Mouse (Mus musculus): ENCODE data around the gene Pex14. TPM values are rescaled to one million over a fixed set of nuclear protein-coding genes. Genes with fewer than 3 reads are reported as not detected.

The Pex14 gene
- polyA plus RNA-seq, 1 experiment, result 12.4 TPM

DNA sequence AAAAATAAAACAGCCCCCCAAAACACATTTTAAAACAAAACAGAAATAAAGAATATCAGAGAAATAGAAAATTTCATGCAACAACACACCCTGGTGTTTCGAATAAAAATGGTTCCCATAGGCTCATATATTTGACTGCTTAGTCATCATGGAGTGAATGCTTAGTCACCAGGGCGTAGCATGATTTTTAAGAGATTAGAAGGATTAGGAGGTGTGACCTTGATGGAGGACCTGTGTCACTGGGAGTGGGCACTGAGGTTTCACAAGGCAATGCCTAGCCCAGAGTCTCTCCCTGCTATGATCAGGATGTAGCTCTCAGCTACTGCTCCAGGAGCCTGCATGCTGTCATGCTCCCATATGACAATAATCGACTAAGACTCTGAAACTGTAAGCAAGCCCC lies 93.6 kb downstream of the Pex14 start:
- Histone ChIP-seq H3K4me1 (ENCODE audit: control insufficient read depth, insufficient read depth, low read length) (no peaks in the 10 kb centered on the region), H3K4me3 (replicated peaks; ENCODE audit: control insufficient read depth, low read depth, low read length) (no peak overlapping the region), H3K27ac (ENCODE audit: control insufficient read depth, insufficient read depth, low read depth, low read length, poor library complexity) (no peak overlapping the region)
- whole genome bisulfite sequencing, result 85% methylated on average over 3 of the region's 3 CpGs
- TF ChIP-seq POLR2A (IDR thresholded peaks at IDR 0.05; ENCODE audit: borderline replicate concordance, control insufficient read depth, low read depth, low read length) (no peak), CTCF (IDR thresholded peaks at IDR 0.05; ENCODE audit: control insufficient read depth, insufficient read depth, low read length) (no peak)

DNA sequence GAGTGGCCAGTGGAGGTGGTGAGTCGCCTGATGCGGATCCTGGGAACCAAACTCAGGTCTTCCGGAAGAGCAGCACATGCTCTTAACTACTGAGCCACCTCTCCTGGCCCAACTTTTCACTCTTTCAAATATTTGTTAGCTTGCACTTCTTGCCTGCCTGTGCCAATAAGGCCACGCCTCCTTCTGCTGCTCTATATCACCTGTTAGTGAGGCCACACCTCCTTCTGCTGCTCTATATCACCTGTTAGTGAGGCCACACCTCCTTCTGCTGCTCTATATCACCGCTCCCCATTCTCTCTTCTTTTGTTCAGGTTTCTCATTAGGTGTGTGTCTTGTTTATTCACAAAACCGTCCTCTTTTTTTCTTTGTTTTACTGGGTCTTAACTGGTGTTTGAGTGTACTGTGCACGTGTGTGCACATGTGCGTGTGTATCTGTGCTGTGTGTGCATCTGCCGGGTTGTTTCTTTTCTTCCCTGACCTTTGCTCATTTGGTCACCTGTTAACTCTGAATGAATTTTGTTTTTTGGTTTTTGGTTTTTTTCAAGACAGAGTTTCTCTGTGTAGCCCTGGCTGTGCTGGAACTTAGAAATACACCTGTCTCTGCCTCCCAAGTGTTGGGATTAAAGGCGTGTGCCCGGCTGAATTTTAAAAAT lies 97.1 kb downstream of the Pex14 start:
- 87% methylated on average over 11 of the region's 11 CpGs for WGBS
- H3K4me3 ChIP-seq (replicated peaks; ENCODE audit: control insufficient read depth, low read depth, low read length), result no peak overlapping the region
- no peak overlapping the region for H3K27ac ChIP-seq (ENCODE audit: control insufficient read depth, insufficient read depth, low read depth, low read length, poor library complexity)
- no peaks in the 10 kb centered on the region for H3K4me1 ChIP-seq (ENCODE audit: control insufficient read depth, insufficient read depth, low read length)
- no peak for TF ChIP-seq CTCF (IDR thresholded peaks at IDR 0.05; ENCODE audit: control insufficient read depth, insufficient read depth, low read length)
- TF ChIP-seq POLR2A (IDR thresholded peaks at IDR 0.05; ENCODE audit: borderline replicate concordance, control insufficient read depth, low read depth, low read length), result no peak

DNA sequence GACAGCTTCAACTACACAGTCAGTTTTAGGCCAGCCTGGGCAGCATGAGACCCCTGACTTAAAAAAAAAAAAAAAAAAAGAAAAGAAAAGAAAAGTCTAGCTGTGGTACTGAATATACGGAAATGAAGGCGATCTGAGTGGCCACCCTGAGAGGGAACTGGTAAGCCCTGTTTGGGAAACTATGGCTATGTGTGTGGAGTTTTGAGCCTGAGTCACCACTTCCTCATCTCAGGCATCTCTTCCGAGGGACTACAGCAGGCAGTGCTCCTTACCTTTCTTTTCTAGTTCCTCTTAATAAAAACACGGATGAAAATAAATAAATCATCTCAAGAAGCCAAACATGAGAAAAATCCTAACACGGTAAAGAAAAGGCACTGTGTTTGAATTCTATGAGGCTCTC lies 98.2 kb downstream of the Pex14 start:
- H3K4me3 ChIP-seq (replicated peaks; ENCODE audit: control insufficient read depth, low read depth, low read length), result no peak overlapping the region
- H3K27ac ChIP-seq (ENCODE audit: control insufficient read depth, insufficient read depth, low read depth, low read length, poor library complexity), result no peak overlapping the region
- TF ChIP-seq POLR2A (IDR thresholded peaks at IDR 0.05; ENCODE audit: borderline replicate concordance, control insufficient read depth, low read depth, low read length) (no peak), CTCF (IDR thresholded peaks at IDR 0.05; ENCODE audit: control insufficient read depth, insufficient read depth, low read length) (no peak)
- H3K4me1 ChIP-seq (ENCODE audit: control insufficient read depth, insufficient read depth, low read length), result no peaks in the 10 kb centered on the region
- WGBS, result 26% methylated on average over 5 of the region's 5 CpGs

DNA sequence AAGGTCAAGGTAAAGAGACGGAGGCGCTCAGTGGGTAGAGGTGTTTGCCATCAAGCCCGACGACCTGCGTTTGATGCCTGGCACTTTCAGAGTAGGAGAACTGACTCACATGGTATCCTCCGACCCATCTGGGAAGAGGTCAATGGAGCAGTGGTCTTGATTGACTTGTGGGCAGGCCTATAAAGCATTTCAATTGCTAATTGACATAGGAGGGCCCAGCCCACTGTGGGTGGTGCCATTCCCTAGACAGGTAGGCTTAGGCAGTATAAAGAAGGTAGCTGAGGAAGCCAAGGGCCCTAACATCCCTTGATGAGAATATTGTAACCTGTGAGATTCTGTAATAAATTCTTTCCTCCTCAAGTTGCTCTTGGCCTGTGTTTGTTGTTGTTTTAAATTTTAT lies 98.9 kb downstream of the Pex14 start:
- Histone ChIP-seq H3K27ac (ENCODE audit: control insufficient read depth, insufficient read depth, low read depth, low read length, poor library complexity) (no peak overlapping the region), H3K4me1 (ENCODE audit: control insufficient read depth, insufficient read depth, low read length) (no peaks in the 10 kb centered on the region), H3K4me3 (replicated peaks; ENCODE audit: control insufficient read depth, low read depth, low read length) (no peak overlapping the region)
- TF ChIP-seq POLR2A (IDR thresholded peaks at IDR 0.05; ENCODE audit: borderline replicate concordance, control insufficient read depth, low read depth, low read length) (no peak), CTCF (IDR thresholded peaks at IDR 0.05; ENCODE audit: control insufficient read depth, insufficient read depth, low read length) (no peak)
- WGBS, result 98% methylated on average over 6 of the region's 6 CpGs

DNA sequence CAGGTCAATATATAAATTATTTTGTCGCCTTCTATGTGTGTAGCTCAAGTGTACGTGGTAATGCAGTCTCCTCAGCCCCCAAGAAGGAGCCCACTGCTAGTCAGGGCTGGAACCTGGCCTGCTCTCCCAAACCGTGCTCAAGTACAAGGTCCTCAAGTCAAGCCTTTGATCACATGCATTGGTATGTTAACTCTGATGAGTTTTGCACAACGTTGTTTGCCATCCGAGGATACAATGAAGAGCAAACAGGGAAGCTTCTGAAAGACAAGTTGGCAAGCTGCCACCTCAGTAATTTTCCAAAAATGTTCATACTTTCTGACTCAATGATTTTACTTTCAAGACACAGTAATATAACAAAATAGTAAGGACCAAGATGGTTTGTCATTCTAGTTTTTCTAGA lies 105.7 kb downstream of the Pex14 start:
- H3K4me1 ChIP-seq (ENCODE audit: control insufficient read depth, insufficient read depth, low read length), result no peaks in the 10 kb centered on the region
- H3K4me3 ChIP-seq (replicated peaks; ENCODE audit: control insufficient read depth, low read depth, low read length), result no peak overlapping the region
- TF ChIP-seq CTCF (IDR thresholded peaks at IDR 0.05; ENCODE audit: control insufficient read depth, insufficient read depth, low read length), result no peak
- no peak for TF ChIP-seq POLR2A (IDR thresholded peaks at IDR 0.05; ENCODE audit: borderline replicate concordance, control insufficient read depth, low read depth, low read length)
- H3K27ac ChIP-seq (ENCODE audit: control insufficient read depth, insufficient read depth, low read depth, low read length, poor library complexity), result no peak overlapping the region
- WGBS, result 76% methylated on average over 5 of the region's 5 CpGs

DNA sequence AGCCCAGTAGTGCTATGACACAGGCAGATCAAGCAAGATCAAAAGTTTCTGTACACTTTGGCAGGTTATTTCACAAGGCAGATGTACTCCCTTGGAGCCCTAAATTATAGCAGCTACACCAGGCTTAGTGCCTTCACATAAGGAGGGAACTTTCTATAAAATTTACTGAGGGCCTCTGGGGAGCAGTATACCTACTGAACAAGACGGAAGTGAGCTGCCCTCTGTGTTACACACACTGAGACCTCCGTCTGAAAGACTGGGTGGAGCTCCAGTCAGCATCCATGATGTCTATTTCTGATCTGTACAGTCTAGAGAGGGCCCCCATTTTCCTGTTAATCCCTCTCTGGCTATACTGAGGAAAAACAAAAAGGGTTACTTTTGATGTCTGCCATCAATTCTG lies 109.6 kb downstream of the Pex14 start:
- no peak overlapping the region for H3K27ac ChIP-seq (ENCODE audit: control insufficient read depth, insufficient read depth, low read depth, low read length, poor library complexity)
- H3K4me1 ChIP-seq (ENCODE audit: control insufficient read depth, insufficient read depth, low read length), result no peaks in the 10 kb centered on the region
- 67% methylated on average over 2 of the region's 2 CpGs for WGBS
- H3K4me3 ChIP-seq (replicated peaks; ENCODE audit: control insufficient read depth, low read depth, low read length), result no peak overlapping the region
- TF ChIP-seq CTCF (IDR thresholded peaks at IDR 0.05; ENCODE audit: control insufficient read depth, insufficient read depth, low read length), result no peak

DNA sequence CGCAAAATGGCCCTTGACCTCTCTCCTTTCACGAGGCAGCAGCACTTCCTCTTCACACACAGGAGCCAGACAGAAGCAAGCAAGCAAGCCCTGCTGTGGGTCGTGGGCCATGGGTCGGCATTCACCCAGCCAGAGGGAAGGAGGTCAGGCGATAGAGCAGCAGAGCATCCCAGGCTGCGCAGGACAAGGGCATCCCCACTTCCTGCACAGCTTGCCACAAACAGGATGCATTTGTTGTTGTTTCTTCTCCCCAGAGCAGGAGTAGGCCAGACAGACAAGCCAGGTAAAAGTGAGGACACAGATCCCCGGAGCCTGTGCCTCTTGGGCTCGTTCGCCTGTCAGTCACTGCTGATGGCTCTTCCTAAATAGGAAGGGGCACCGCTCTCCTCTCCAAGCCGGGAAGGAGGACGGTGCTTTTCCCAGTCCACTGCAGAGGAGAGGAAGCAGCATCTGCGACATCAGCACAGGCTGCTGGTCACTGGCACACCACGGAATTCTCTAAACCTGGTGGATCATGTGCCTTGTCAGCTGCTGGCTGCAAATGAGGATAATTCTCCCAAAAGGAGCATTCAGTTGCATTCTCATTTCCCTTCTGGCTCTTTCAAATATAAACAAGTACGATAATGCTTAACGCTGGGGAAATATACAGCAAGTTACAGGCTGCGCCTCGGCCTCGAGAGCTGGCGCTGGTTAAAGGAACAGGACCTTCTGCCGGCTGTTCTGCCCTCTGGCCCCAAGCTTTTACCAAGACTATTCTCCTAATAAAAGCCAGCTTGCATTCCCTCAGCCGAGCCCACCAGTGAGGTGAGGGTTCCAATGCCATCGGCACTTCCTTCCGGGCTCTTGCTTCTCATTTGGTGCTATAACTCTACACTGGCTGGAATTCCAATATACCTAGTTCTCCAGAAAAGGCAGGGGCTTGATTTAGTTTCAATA lies 113.9 kb downstream of the Pex14 start:
- Histone ChIP-seq H3K4me1 (ENCODE audit: control insufficient read depth, insufficient read depth, low read length) (no peaks in the 10 kb centered on the region), H3K27ac (ENCODE audit: control insufficient read depth, insufficient read depth, low read depth, low read length, poor library complexity) (no peak overlapping the region), H3K4me3 (replicated peaks; ENCODE audit: control insufficient read depth, low read depth, low read length) (no peak overlapping the region)
- TF ChIP-seq CTCF (IDR thresholded peaks at IDR 0.05; ENCODE audit: control insufficient read depth, insufficient read depth, low read length) (no peak), POLR2A (IDR thresholded peaks at IDR 0.05; ENCODE audit: borderline replicate concordance, control insufficient read depth, low read depth, low read length) (no peak)
- 82% methylated on average over 24 of the region's 24 CpGs for WGBS

DNA sequence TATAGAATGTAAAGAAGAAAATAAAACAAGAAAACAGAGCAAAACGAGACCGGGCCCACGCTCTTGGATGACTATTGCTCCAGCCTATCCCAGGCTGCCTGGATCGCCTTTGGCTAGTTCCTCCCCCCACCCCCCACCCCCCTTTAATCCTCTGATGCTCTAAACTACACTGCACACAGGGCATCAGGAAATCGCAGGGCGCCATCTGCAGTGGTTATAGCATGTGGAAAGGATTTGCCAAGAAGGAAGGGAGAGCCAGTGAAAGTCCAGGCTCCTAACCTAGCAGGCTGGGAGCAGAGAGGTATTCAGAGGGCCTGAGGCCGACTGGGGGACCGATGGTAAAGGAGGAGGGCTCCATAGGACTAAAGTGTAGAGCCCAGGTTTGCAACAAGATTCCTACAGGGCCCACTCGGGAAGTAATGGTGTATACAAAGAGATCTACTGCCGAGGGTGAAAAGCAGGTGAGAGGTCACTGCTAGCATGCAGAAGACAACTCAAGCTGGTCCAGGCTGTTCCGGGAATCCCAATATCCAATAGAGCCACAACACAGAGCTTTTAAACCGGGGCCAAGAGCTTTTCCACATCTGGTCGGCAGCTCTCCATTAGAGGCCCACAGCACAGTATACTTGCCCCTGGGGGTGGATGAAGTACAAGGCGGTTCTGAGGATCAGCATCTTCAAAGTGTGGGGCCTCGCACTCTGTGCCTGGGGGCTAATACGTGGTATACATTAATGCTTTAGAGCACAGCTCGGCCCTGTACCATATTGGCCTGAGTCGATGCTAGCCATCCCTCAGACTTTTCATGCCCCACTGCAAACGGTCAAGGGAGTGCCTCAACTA lies 114.8 kb downstream of the Pex14 start:
- no peaks in the 10 kb centered on the region for H3K4me1 ChIP-seq (ENCODE audit: control insufficient read depth, insufficient read depth, low read length)
- H3K27ac ChIP-seq (ENCODE audit: control insufficient read depth, insufficient read depth, low read depth, low read length, poor library complexity), result no peak overlapping the region
- TF ChIP-seq CTCF (IDR thresholded peaks at IDR 0.05; ENCODE audit: control insufficient read depth, insufficient read depth, low read length) (no peak), POLR2A (IDR thresholded peaks at IDR 0.05; ENCODE audit: borderline replicate concordance, control insufficient read depth, low read depth, low read length) (no peak)
- no peak overlapping the region for H3K4me3 ChIP-seq (replicated peaks; ENCODE audit: control insufficient read depth, low read depth, low read length)
- WGBS, result 86% methylated on average over 19 of the region's 19 CpGs

All from bone marrow, adult 2 months (tissue).